Mouse (Mus musculus) neural tube, postnatal 0 days (tissue): Measurements from ENCODE around the gene Ccng2. TPM values are rescaled to one million over a fixed set of nuclear protein-coding genes. Genes with fewer than 3 reads are reported as not detected.

Source experiments
- polyA plus RNA-seq: library from polyadenylated mRNA; unstranded; fragments of >200 nt; fragmentation: Nextera tagmentation; extraction: Ambion mirVana; gene quantifications from 2 replicates; pipeline ENCODE4 v1.2.1, GENCODE M21; 2015

The Ccng2 gene
- 26.7 and 28.3 TPM in 2 replicates for polyA plus RNA-seq

DNA sequence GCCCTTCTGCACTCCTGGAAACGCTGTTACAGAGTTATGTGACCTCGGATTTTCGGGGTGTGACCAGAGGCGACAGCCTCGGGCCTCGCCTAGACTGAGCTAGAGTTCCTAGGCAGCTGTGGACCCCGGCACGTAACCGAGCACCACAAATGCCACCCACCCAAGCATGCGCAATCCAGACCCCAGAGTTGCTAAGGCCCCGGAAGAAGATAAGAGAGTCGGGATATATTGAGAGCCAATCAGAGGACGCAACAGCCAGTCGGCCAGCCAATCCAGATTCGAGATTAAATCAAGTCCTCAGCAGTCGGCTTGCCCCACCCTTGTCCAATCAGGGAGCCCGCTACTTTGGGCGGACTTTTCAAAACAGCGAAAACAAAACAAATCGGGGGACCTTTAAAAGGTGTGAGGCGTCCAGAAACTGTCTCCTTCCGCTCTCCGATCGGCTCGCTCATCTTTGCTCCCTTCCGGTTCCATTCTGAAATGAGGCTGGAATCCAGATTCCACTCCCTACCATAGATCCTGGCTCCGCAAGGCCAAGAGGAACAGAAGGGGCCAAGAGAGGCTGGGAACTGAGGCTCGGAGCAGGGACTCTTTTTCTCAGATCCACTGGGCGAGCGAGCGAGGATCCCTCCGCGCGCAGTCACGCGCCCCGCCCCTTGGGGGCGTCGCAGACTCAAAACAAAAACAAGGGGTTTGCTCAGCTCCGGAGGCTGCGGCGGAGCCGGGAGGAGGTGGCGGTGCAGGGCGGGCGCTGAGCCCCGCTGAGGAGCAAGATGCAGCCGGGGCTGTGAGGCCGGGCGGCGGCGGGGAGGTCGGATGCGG, at the start of gene Ccng2:
Ccng2 (plus strand) TSS at position 375 of the 822 bp plus-strand sequence.

Other genes starting within 250 kb of the Ccng2 start
- 0.10 and 0.13 TPM in 2 replicates for gene Sowahb, start 222.2 kb upstream of the Ccng2 start, polyA plus RNA-seq
- gene Sept11, start 173.8 kb upstream of the Ccng2 start, polyA plus RNA-seq: 91.0 and 96.8 TPM in 2 replicates
- gene Ccni, start 60.8 kb upstream of the Ccng2 start, polyA plus RNA-seq: 110 and 115 TPM in 2 replicates
- gene 2010109A12Rik, start 60.7 kb upstream of the Ccng2 start, polyA plus RNA-seq: 0.41 and 0.95 TPM in 2 replicates